Mouse (Mus musculus): Measurements from ENCODE around the gene Ipmk. TPM values are rescaled to one million over a fixed set of nuclear protein-coding genes. Genes with fewer than 3 reads are reported as not detected.
"Not testable (repeated sequence)": the region's sequence is repeated elsewhere in the genome, so short reads cannot be mapped to it uniquely, and the experiment has no call there.

Ipmk gene
- polyA plus RNA-seq, 1 experiment from 2014 or later = 12.0 TPM

GRCm38 (mm10) chr10:71443086-71443485 is 95.5 kb downstream of the Ipmk start:
- TF ChIP-seq CTCF (IDR thresholded peaks at IDR 0.05) = no peak
- no peak for TF ChIP-seq EP300 (IDR thresholded peaks at IDR 0.05)
- H3K9me3 ChIP-seq (ENCODE audit: low read length) = no peaks in the 10 kb centered on the region

GRCm38 (mm10) chr10:71447661-71448060 is 100.1 kb downstream of the Ipmk start:
- TF ChIP-seq CTCF (IDR thresholded peaks at IDR 0.05) (no peak), EP300 (IDR thresholded peaks at IDR 0.05) (no peak)
- Histone ChIP-seq H3K4me1 (ENCODE audit: insufficient read depth, low read depth, low read length) (no peaks in the 10 kb centered on the region), H3K4me2 (replicated peaks; ENCODE audit: low read depth, low read length) (no peak overlapping the region), H3K9me3 (ENCODE audit: low read length) (no peaks in the 10 kb centered on the region), H3K9ac (replicated peaks; ENCODE audit: low read depth) (no peak overlapping the region), H3K27me3 (replicated peaks; ENCODE audit: insufficient read depth, low read length) (no peaks in the 10 kb centered on the region), H3K4me3 (ENCODE audit: low read depth, low read length) (no peak overlapping the region), H3K27ac (ENCODE audit: low read length) (no peak overlapping the region), H3K36me3 (ENCODE audit: insufficient read depth, low read length) (no peaks in the 10 kb centered on the region)
- 61% methylated on average over 8 of the region's 8 CpGs for WGBS
- ATAC-seq (no peak), DNase-seq (ENCODE audit: low spot score) (no peak)

More at GRCm38 (mm10) chr10:71443086-71443485, 95.5 kb downstream of the Ipmk start:
- no peaks in the 10 kb centered on the region for H3K27me3 ChIP-seq (replicated peaks; ENCODE audit: insufficient read depth, low read length)
- no peak overlapping the region for H3K4me2 ChIP-seq (replicated peaks; ENCODE audit: low read depth, low read length)
- H3K36me3 ChIP-seq (ENCODE audit: insufficient read depth, low read length) = no peaks in the 10 kb centered on the region
- ATAC-seq (no peak), DNase-seq (ENCODE audit: low spot score) (no peak)
- no peak overlapping the region for H3K4me3 ChIP-seq (ENCODE audit: low read depth, low read length)
- H3K4me1 ChIP-seq (ENCODE audit: insufficient read depth, low read depth, low read length) = no peaks in the 10 kb centered on the region
- no peak overlapping the region for H3K9ac ChIP-seq (replicated peaks; ENCODE audit: low read depth)
- H3K27ac ChIP-seq (ENCODE audit: low read length) = no peak overlapping the region

- ATAC-seq = no peak
- 69% methylated on average over 5 of the region's 5 CpGs for WGBS
Observed at GRCm38 (mm10) chr10:71448284-71448683, 100.7 kb downstream of the Ipmk start.

GRCm38 (mm10) chr10:71455355-71455754 is 107.8 kb downstream of the Ipmk start:
- Histone ChIP-seq H3K4me2 (replicated peaks; ENCODE audit: low read depth, low read length) (no peak overlapping the region), H3K36me3 (ENCODE audit: insufficient read depth, low read length) (no peaks in the 10 kb centered on the region), H3K9me3 (ENCODE audit: low read length) (no peaks in the 10 kb centered on the region), H3K27me3 (replicated peaks; ENCODE audit: insufficient read depth, low read length) (no peaks in the 10 kb centered on the region), H3K4me3 (ENCODE audit: low read depth, low read length) (no peak overlapping the region), H3K4me1 (ENCODE audit: insufficient read depth, low read depth, low read length) (no peaks in the 10 kb centered on the region), H3K9ac (replicated peaks; ENCODE audit: low read depth) (no peak overlapping the region), H3K27ac (ENCODE audit: low read length) (no peak overlapping the region)
- DNase-seq (ENCODE audit: low spot score) (no peak), ATAC-seq (no peak)
- TF ChIP-seq EP300 (IDR thresholded peaks at IDR 0.05) (no peak), CTCF (IDR thresholded peaks at IDR 0.05) (no peak)
- WGBS = 58% methylated on average over 3 of the region's 3 CpGs

More at GRCm38 (mm10) chr10:71448284-71448683, 100.7 kb downstream of the Ipmk start:
- Histone ChIP-seq H3K4me1 (ENCODE audit: insufficient read depth, low read depth, low read length) (no peaks in the 10 kb centered on the region), H3K27ac (ENCODE audit: low read length) (no peak overlapping the region), H3K36me3 (ENCODE audit: insufficient read depth, low read length) (no peaks in the 10 kb centered on the region), H3K27me3 (replicated peaks; ENCODE audit: insufficient read depth, low read length) (no peaks in the 10 kb centered on the region), H3K9me3 (ENCODE audit: low read length) (no peaks in the 10 kb centered on the region), H3K9ac (replicated peaks; ENCODE audit: low read depth) (no peak overlapping the region), H3K4me3 (ENCODE audit: low read depth, low read length) (no peak overlapping the region), H3K4me2 (replicated peaks; ENCODE audit: low read depth, low read length) (no peak overlapping the region)
- DNase-seq (ENCODE audit: low spot score) = no peak
- no peak for TF ChIP-seq EP300 (IDR thresholded peaks at IDR 0.05)
- no peak for TF ChIP-seq CTCF (IDR thresholded peaks at IDR 0.05)

- not testable (repeated sequence) for H3K9ac ChIP-seq (replicated peaks; ENCODE audit: low read depth); H3K27me3 ChIP-seq (replicated peaks; ENCODE audit: insufficient read depth, low read length); ATAC-seq; H3K4me1 ChIP-seq (ENCODE audit: insufficient read depth, low read depth, low read length); H3K9me3 ChIP-seq (ENCODE audit: low read length); H3K4me2 ChIP-seq (replicated peaks; ENCODE audit: low read depth, low read length); H3K36me3 ChIP-seq (ENCODE audit: insufficient read depth, low read length); DNase-seq (ENCODE audit: low spot score); H3K27ac ChIP-seq (ENCODE audit: low read length); H3K4me3 ChIP-seq (ENCODE audit: low read depth, low read length)
- WGBS = 70% methylated on average over 13 of the region's 13 CpGs
Observed at GRCm38 (mm10) chr10:71462371-71462770, 114.8 kb downstream of the Ipmk start.

- Histone ChIP-seq H3K4me1 (ENCODE audit: insufficient read depth, low read depth, low read length) (no peaks in the 10 kb centered on the region), H3K4me3 (ENCODE audit: low read depth, low read length) (no peak overlapping the region), H3K36me3 (ENCODE audit: insufficient read depth, low read length) (no peaks in the 10 kb centered on the region), H3K4me2 (replicated peaks; ENCODE audit: low read depth, low read length) (no peak overlapping the region), H3K27me3 (replicated peaks; ENCODE audit: insufficient read depth, low read length) (no peaks in the 10 kb centered on the region), H3K9me3 (ENCODE audit: low read length) (no peaks in the 10 kb centered on the region), H3K9ac (replicated peaks; ENCODE audit: low read depth) (no peak overlapping the region), H3K27ac (ENCODE audit: low read length) (no peak overlapping the region)
- DNase-seq (ENCODE audit: low spot score) (no peak), ATAC-seq (no peak)
- 93% methylated on average over 6 of the region's 6 CpGs for WGBS
- no peak for TF ChIP-seq EP300 (IDR thresholded peaks at IDR 0.05)
- no peak for TF ChIP-seq CTCF (IDR thresholded peaks at IDR 0.05)
Observed at GRCm38 (mm10) chr10:71464417-71464816, 116.9 kb downstream of the Ipmk start.

- Histone ChIP-seq H3K27ac (ENCODE audit: low read length) (no peak overlapping the region), H3K9ac (replicated peaks; ENCODE audit: low read depth) (no peak overlapping the region), H3K4me1 (ENCODE audit: insufficient read depth, low read depth, low read length) (no peaks in the 10 kb centered on the region), H3K9me3 (ENCODE audit: low read length) (no peaks in the 10 kb centered on the region), H3K36me3 (ENCODE audit: insufficient read depth, low read length) (no peaks in the 10 kb centered on the region), H3K27me3 (replicated peaks; ENCODE audit: insufficient read depth, low read length) (no peaks in the 10 kb centered on the region), H3K4me3 (ENCODE audit: low read depth, low read length) (no peak overlapping the region), H3K4me2 (replicated peaks; ENCODE audit: low read depth, low read length) (no peak overlapping the region)
- ATAC-seq = no peak
- DNase-seq (ENCODE audit: low spot score) = no peak
- TF ChIP-seq CTCF (IDR thresholded peaks at IDR 0.05) = no peak
- no peak for TF ChIP-seq EP300 (IDR thresholded peaks at IDR 0.05)
- 87% methylated on average over 3 of the region's 3 CpGs for WGBS
Observed at GRCm38 (mm10) chr10:71468315-71468714, 120.8 kb downstream of the Ipmk start.
